ENCODE assay signal across 9 mouse cellular contexts in the genomic region with DNA sequence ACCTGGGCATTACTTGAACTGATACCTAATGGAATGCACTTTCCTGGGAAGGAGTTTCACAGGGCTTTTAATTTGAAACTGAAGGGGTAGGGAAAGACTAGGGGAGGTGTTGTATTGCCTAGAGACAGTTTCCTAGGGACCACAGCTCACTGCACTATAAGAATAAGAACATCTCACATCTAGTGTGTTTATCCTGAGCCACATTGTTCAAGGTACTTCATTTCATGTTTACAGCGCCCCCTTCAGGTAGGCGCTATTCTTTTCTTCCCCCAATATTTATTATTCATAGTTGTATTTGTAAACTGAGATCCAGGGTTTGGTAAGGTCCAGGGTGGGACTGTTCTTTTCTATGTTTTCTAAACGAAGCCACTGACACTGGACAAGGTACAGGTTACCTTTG. TPM values are rescaled to one million over a fixed set of nuclear protein-coding genes. Genes with fewer than 3 reads are reported as not detected.
A peak's percentile ranks its signal among the peaks of the same experiment; 100 is the strongest.
DNase-seq lines count a peak whose midpoint lies in the region; ATAC-seq and TF ChIP-seq lines count a peak whose summit lies in the region.
"Had no signal": no experiment of that assay in that cellular context is flagged by ENCODE, and none has a peak within 500 bp of the region (broad histone marks: within the 10 kb centered on the region; RNA-seq: fewer than 3 reads in every experiment).

No protein-coding gene starts in this region.

- no peak for TF ChIP-seq POLR2A in MEL (IDR thresholded peaks at IDR 0.05; ENCODE audit: control insufficient read depth in 1 of 2, insufficient read depth in 1 of 2, low read depth in 1 of 2, low read length in 2 of 2, poor library complexity in 1 of 2)

- peaks cover 0 to 2% of the 10 kb centered on the region in 2 experiments; a peak in 2 of 4 replicates for H3K36me3 ChIP-seq in MEL (ENCODE audit: control insufficient read depth in 1 of 2, insufficient read depth in 2 of 2, low read length in 2 of 2)
- H3K36me3 ChIP-seq in stomach, postnatal 0 days (ENCODE audit: control insufficient read depth, insufficient read depth, low read length), result no peaks in the 10 kb centered on the region
- no peaks in the 10 kb centered on the region for H3K36me3 ChIP-seq in embryonic facial prominence, embryonic 10.5 days (replicated peaks)
- H3K36me3 ChIP-seq: limb, embryonic 15.5 days had no signal

- ATAC-seq in stomach, postnatal 0 days (ENCODE audit: low FRiP score, low TSS enrichment), result no peak

- TF ChIP-seq CTCF in layer of hippocampus, adult 2 months (conservative IDR thresholded peaks at IDR 0.05), result peak; percentile 76
- peak in 2 of 3 experiments; percentile 72 to 76; a peak in 4 of 6 replicates for TF ChIP-seq CTCF in MEL (IDR thresholded peaks at IDR 0.05 in 2 of 3, conservative IDR thresholded peaks at IDR 0.05 in 1 of 3; ENCODE audit: control insufficient read depth in 1 of 3, insufficient read depth in 1 of 3, low read depth in 2 of 3, low read length in 3 of 3, poor library complexity in 1 of 3, severe bottlenecking in 1 of 3)
- peak; percentile 65 for TF ChIP-seq CTCF in stomach, postnatal 0 days (IDR thresholded peaks at IDR 0.05; ENCODE audit: low read depth)

- DNase-seq in layer of hippocampus, adult 2 months (ENCODE audit: low spot score in 2 of 2), result peak in 1 of 2 experiments; percentile 19
- DNase-seq in layer of hippocampus, adult 9-10 months (ENCODE audit: low spot score), result no peak
- DNase-seq in MEL (ENCODE audit: low read depth, low spot score), result peak; percentile 69
- peak; percentile 86 for DNase-seq in induced T-regulatory cell, adult 2 months (ENCODE audit: low read depth)
- DNase-seq in stomach, postnatal 0 days (ENCODE audit: low spot score), result no peak
- no peak for DNase-seq in embryonic facial prominence, embryonic 10.5 days (ENCODE audit: low spot score)
- no peak for DNase-seq in frontal cortex, postnatal 25 days (ENCODE audit: low spot score in 2 of 2)

- H3K79me2 ChIP-seq in MEL (ENCODE audit: control insufficient read depth, insufficient read depth, low read length, poor library complexity), result no peaks in the 10 kb centered on the region

- 4% methylated on average over 3 of the region's 3 CpGs for WGBS in stomach, postnatal 0 days
- 8% methylated on average over 3 of the region's 3 CpGs for WGBS in embryonic facial prominence, embryonic 10.5 days

- no peaks in the 10 kb centered on the region for H3K9me3 ChIP-seq in MEL (replicated peaks; ENCODE audit: insufficient read depth, low read length)
- H3K9me3 ChIP-seq in stomach, postnatal 0 days (ENCODE audit: control insufficient read depth, low read length), result no peaks in the 10 kb centered on the region
- H3K9me3 ChIP-seq in embryonic facial prominence, embryonic 10.5 days, result no peaks in the 10 kb centered on the region
- H3K9me3 ChIP-seq: limb, embryonic 15.5 days had no signal

- no peak overlapping the region for H3K4me2 ChIP-seq in stomach, postnatal 0 days (replicated peaks; ENCODE audit: low read depth)
- H3K4me2 ChIP-seq: limb, embryonic 15.5 days had no signal

- H3K4me3 ChIP-seq in layer of hippocampus, adult 2 months, result no peak overlapping the region
- H3K4me3 ChIP-seq in MEL (ENCODE audit: control insufficient read depth in 1 of 2, insufficient read depth in 1 of 2, low read depth in 2 of 2, low read length in 2 of 2), result no peak overlapping the region
- H3K4me3 ChIP-seq in stomach, postnatal 0 days (ENCODE audit: low read depth, low read length), result no peak overlapping the region
- no peak overlapping the region for H3K4me3 ChIP-seq in embryonic facial prominence, embryonic 10.5 days
- H3K4me3 ChIP-seq: limb, embryonic 15.5 days had no signal

- no peaks in the 10 kb centered on the region for H3K27me3 ChIP-seq in MEL (ENCODE audit: control insufficient read depth in 1 of 2, insufficient read depth in 2 of 2, low read length in 2 of 2)
- no peaks in the 10 kb centered on the region for H3K27me3 ChIP-seq in stomach, postnatal 0 days (ENCODE audit: control insufficient read depth, insufficient read depth, low read length)
- no peaks in the 10 kb centered on the region for H3K27me3 ChIP-seq in embryonic facial prominence, embryonic 10.5 days (replicated peaks; ENCODE audit: low read depth, poor library complexity, severe bottlenecking)
- H3K27me3 ChIP-seq: limb, embryonic 15.5 days had no signal

- H3K4me1 ChIP-seq in MEL (ENCODE audit: control insufficient read depth in 1 of 2, insufficient read depth in 2 of 2, low read length in 2 of 2), result peaks cover 2 to 6% of the 10 kb centered on the region in 2 experiments; a peak in 3 of 4 replicates
- H3K4me1 ChIP-seq in stomach, postnatal 0 days (replicated peaks; ENCODE audit: control insufficient read depth, insufficient read depth), result no peaks in the 10 kb centered on the region
- no peaks in the 10 kb centered on the region for H3K4me1 ChIP-seq in embryonic facial prominence, embryonic 10.5 days
- H3K4me1 ChIP-seq: limb, embryonic 15.5 days had no signal

- no peak for TF ChIP-seq EP300 in MEL (IDR thresholded peaks at IDR 0.05; ENCODE audit: low read depth in 1 of 2, low read length in 2 of 2)
- no peak for TF ChIP-seq EP300 in stomach, postnatal 0 days (optimal IDR thresholded peaks at IDR 0.05)

- TF ChIP-seq RAD21 in MEL (IDR thresholded peaks at IDR 0.05; ENCODE audit: low read depth, low read length), result peak; percentile 69

- no peak overlapping the region for H3K27ac ChIP-seq in layer of hippocampus, adult 2 months
- no peak overlapping the region for H3K27ac ChIP-seq in MEL (ENCODE audit: control insufficient read depth, low read depth, low read length)
- H3K27ac ChIP-seq in stomach, postnatal 0 days (replicated peaks), result no peak overlapping the region
- no peak overlapping the region for H3K27ac ChIP-seq in embryonic facial prominence, embryonic 10.5 days (replicated peaks)
- H3K27ac ChIP-seq: limb, embryonic 15.5 days had no signal

- no peak overlapping the region for H3K9ac ChIP-seq in MEL (ENCODE audit: control insufficient read depth, low read depth, low read length, poor library complexity, severe bottlenecking)
- H3K9ac ChIP-seq in stomach, postnatal 0 days (ENCODE audit: low read length), result no peak overlapping the region
- H3K9ac ChIP-seq: limb, embryonic 15.5 days had no signal

TF ChIP-seq in MEL, 35 proteins besides CTCF, POLR2A, EP300 and RAD21:
- TF ChIP-seq SMC3 (IDR thresholded peaks at IDR 0.05; ENCODE audit: low read depth, low read length) (peak; percentile 56), CHD2 (IDR thresholded peaks at IDR 0.05; ENCODE audit: low read length) (no peak), ZC3H11A (IDR thresholded peaks at IDR 0.05; ENCODE audit: low read depth, low read length) (peak; percentile 51)

RNA-seq across cellular contexts. Expression of a gene that starts 5.8 kb away (rescaled TPM):
- total RNA-seq in layer of hippocampus, adult 2 months (2021), result under 1 TPM; 0.15 to 0.22 TPM
- total RNA-seq in MEL (2012; rRNA removed), result not detected in 2 replicates
- polyA plus RNA-seq in MEL (2012; ENCODE audit: insufficient read depth in 1 of 2, insufficient read length in 2 of 2, low read depth in 1 of 2, low replicate concordance in 2 of 2, missing spikeins in 1 of 2), result under 1 TPM in 1 of 2 experiments, not detected in 1; 0.13 TPM
- 0.13 and 0.25 TPM in 2 replicates for polyA plus RNA-seq in stomach, postnatal 0 days (2015; fragmentation: Nextera tagmentation; extraction: Ambion mirVana)
- not detected in 2 replicates for polyA plus RNA-seq in embryonic facial prominence, embryonic 10.5 days (2016; fragmentation: Nextera tagmentation; extraction: Ambion mirVana)
- polyA plus RNA-seq: kidney, embryonic 14.5 days had no signal

RNA-seq across cellular contexts. Expression of a gene that starts 6.7 kb away (rescaled TPM):
- 100 to 1,000 TPM; 238 to 253 TPM for total RNA-seq in layer of hippocampus, adult 2 months (2021)
- total RNA-seq in MEL (2012; rRNA removed), result 605 and 702 TPM in 2 replicates
- 1,000 to 10,000 TPM in 1 of 2 experiments, 100 to 1,000 TPM in 1; 104 to 1,160 TPM for polyA plus RNA-seq in MEL (2012; ENCODE audit: insufficient read depth in 1 of 2, insufficient read length in 2 of 2, low read depth in 1 of 2, low replicate concordance in 2 of 2, missing spikeins in 1 of 2)
- polyA plus RNA-seq in stomach, postnatal 0 days (2015; fragmentation: Nextera tagmentation; extraction: Ambion mirVana), result 93.7 and 105 TPM in 2 replicates
- polyA plus RNA-seq in embryonic facial prominence, embryonic 10.5 days (2016; fragmentation: Nextera tagmentation; extraction: Ambion mirVana), result 452 and 468 TPM in 2 replicates

RNA-seq across cellular contexts. Expression of a gene that starts 14.6 kb away (rescaled TPM):
- total RNA-seq in layer of hippocampus, adult 2 months (2021), result 10 to 100 TPM in 1 of 2 experiments, 1 to 10 TPM in 1; 8.7 to 11.5 TPM
- total RNA-seq in MEL (2012; rRNA removed), result 3.4 TPM in 2 replicates
- polyA plus RNA-seq in MEL (2012; ENCODE audit: insufficient read depth in 1 of 2, insufficient read length in 2 of 2, low read depth in 1 of 2, low replicate concordance in 2 of 2, missing spikeins in 1 of 2), result 1 to 10 TPM in 1 of 2 experiments, not detected in 1; 4.9 TPM
- polyA plus RNA-seq in stomach, postnatal 0 days (2015; fragmentation: Nextera tagmentation; extraction: Ambion mirVana), result 2.1 and 2.5 TPM in 2 replicates
- 15.1 and 15.7 TPM in 2 replicates for polyA plus RNA-seq in embryonic facial prominence, embryonic 10.5 days (2016; fragmentation: Nextera tagmentation; extraction: Ambion mirVana)

RNA-seq across cellular contexts. Expression of a gene that starts 17.6 kb away (rescaled TPM):
- 10 to 100 TPM; 32.9 to 34.8 TPM for total RNA-seq in layer of hippocampus, adult 2 months (2021)
- 15.8 and 16.8 TPM in 2 replicates for total RNA-seq in MEL (2012; rRNA removed)
- polyA plus RNA-seq in MEL (2012; ENCODE audit: insufficient read depth in 1 of 2, insufficient read length in 2 of 2, low read depth in 1 of 2, low replicate concordance in 2 of 2, missing spikeins in 1 of 2), result 10 to 100 TPM in 1 of 2 experiments, not detected in 1; 36.3 TPM
- polyA plus RNA-seq in stomach, postnatal 0 days (2015; fragmentation: Nextera tagmentation; extraction: Ambion mirVana), result 8.5 and 9.5 TPM in 2 replicates
- polyA plus RNA-seq in embryonic facial prominence, embryonic 10.5 days (2016; fragmentation: Nextera tagmentation; extraction: Ambion mirVana), result 27.2 and 28.4 TPM in 2 replicates

RNA-seq across cellular contexts. Expression of a gene that starts 26.6 kb away (rescaled TPM):
- 10 to 100 TPM; 11.0 to 11.4 TPM for total RNA-seq in layer of hippocampus, adult 2 months (2021)
- 5.9 and 9.9 TPM in 2 replicates for total RNA-seq in MEL (2012; rRNA removed)
- 1 to 10 TPM in 1 of 2 experiments, not detected in 1; 5.2 TPM for polyA plus RNA-seq in MEL (2012; ENCODE audit: insufficient read depth in 1 of 2, insufficient read length in 2 of 2, low read depth in 1 of 2, low replicate concordance in 2 of 2, missing spikeins in 1 of 2)
- 4.4 and 4.6 TPM in 2 replicates for polyA plus RNA-seq in stomach, postnatal 0 days (2015; fragmentation: Nextera tagmentation; extraction: Ambion mirVana)
- 11.8 and 12.5 TPM in 2 replicates for polyA plus RNA-seq in embryonic facial prominence, embryonic 10.5 days (2016; fragmentation: Nextera tagmentation; extraction: Ambion mirVana)

Comparison
In these comparisons a context has a peak if more than half of its experiments do, and no peak if none do; other contexts are left out.
1. DNase-seq: peak in MEL (single experiment) and induced T-regulatory cell, adult 2 months (single experiment); none in layer of hippocampus, adult 9-10 months (single experiment), stomach, postnatal 0 days (single experiment), embryonic facial prominence, embryonic 10.5 days (single experiment) and frontal cortex, postnatal 25 days (0 of 2).
2. Peak in every context shown above with its lines, with median percentiles within 50 percentile points of each other: CTCF ChIP-seq.